Mouse (Mus musculus): Measurements from ENCODE around the gene Neurl4. TPM values are rescaled to one million over a fixed set of nuclear protein-coding genes. Genes with fewer than 3 reads are reported as not detected.

Neurl4 gene
- total and polyA plus RNA-seq, 2 experiments from 2014 or later: 16.7 to 112 TPM

- ATAC-seq (ENCODE audit: low FRiP score) (peak; percentile 93), DNase-seq (ENCODE audit: low spot score) (peak; percentile 94)
- peak; percentile 34; the same call in 1 of the 2 replicates for TF ChIP-seq CTCF (IDR thresholded peaks at IDR 0.05)
- Histone ChIP-seq H3K36me3 (ENCODE audit: insufficient read depth, low read length) (no peaks in the 10 kb centered on the region), H3K4me1 (ENCODE audit: insufficient read depth, low read length) (no peaks in the 10 kb centered on the region), H3K4me2 (ENCODE audit: low read depth, low read length, poor library complexity, severe bottlenecking) (peak within 1 kb of the TSS; percentile 99), H3K9ac (replicated peaks; ENCODE audit: low read length, poor library complexity, severe bottlenecking) (peak within 1 kb of the TSS; percentile 67), H3K4me3 (ENCODE audit: low read depth, low read length) (peak within 1 kb of the TSS; percentile 54), H3K27ac (ENCODE audit: low read depth, low read length) (no peak within 1 kb of the TSS), H3K27me3 (ENCODE audit: insufficient read depth, low read length) (peaks cover 3% of the 10 kb centered on the region; the same call in 1 of the 2 replicates), H3K9me3 (ENCODE audit: low read length) (no peaks in the 10 kb centered on the region)
- 2% methylated on average over 38 of the region's 62 CpGs for WGBS
Observed at GRCm38 (mm10) chr11:69935137-69935879, 34.4 kb downstream of the Neurl4 start, which contains the start of gene Ybx2. Gene Ybx2 (plus strand): TSS chr11:69935796.

GRCm38 (mm10) chr11:69936156-69936555 is 35.3 kb downstream of the Neurl4 start:
- no peaks in the 10 kb centered on the region for H3K4me1 ChIP-seq (ENCODE audit: insufficient read depth, low read length)
- no peak for TF ChIP-seq CTCF (IDR thresholded peaks at IDR 0.05)
- peak overlapping the region; percentile 54 for H3K4me3 ChIP-seq (ENCODE audit: low read depth, low read length)
- DNase-seq (ENCODE audit: low spot score) (no peak), ATAC-seq (ENCODE audit: low FRiP score) (no peak)
- peak overlapping the region; percentile 99 for H3K4me2 ChIP-seq (ENCODE audit: low read depth, low read length, poor library complexity, severe bottlenecking)
- H3K9me3 ChIP-seq (ENCODE audit: low read length): no peaks in the 10 kb centered on the region
- H3K36me3 ChIP-seq (ENCODE audit: insufficient read depth, low read length): no peaks in the 10 kb centered on the region
- H3K27ac ChIP-seq (ENCODE audit: low read depth, low read length): no peak overlapping the region
- WGBS: 2% methylated on average over 29 of the region's 30 CpGs
- H3K27me3 ChIP-seq (ENCODE audit: insufficient read depth, low read length): peaks cover 3% of the 10 kb centered on the region; the same call in 1 of the 2 replicates
- peak overlapping the region; percentile 67 for H3K9ac ChIP-seq (replicated peaks; ENCODE audit: low read length, poor library complexity, severe bottlenecking)

- TF ChIP-seq CTCF (IDR thresholded peaks at IDR 0.05): no peak
- Histone ChIP-seq H3K9me3 (ENCODE audit: low read length) (no peaks in the 10 kb centered on the region), H3K36me3 (ENCODE audit: insufficient read depth, low read length) (no peaks in the 10 kb centered on the region), H3K27me3 (ENCODE audit: insufficient read depth, low read length) (peaks cover 3% of the 10 kb centered on the region; the same call in 1 of the 2 replicates), H3K27ac (ENCODE audit: low read depth, low read length) (no peak overlapping the region), H3K4me2 (ENCODE audit: low read depth, low read length, poor library complexity, severe bottlenecking) (peak overlapping the region; percentile 99), H3K4me1 (ENCODE audit: insufficient read depth, low read length) (no peaks in the 10 kb centered on the region), H3K9ac (replicated peaks; ENCODE audit: low read length, poor library complexity, severe bottlenecking) (no peak overlapping the region), H3K4me3 (ENCODE audit: low read depth, low read length) (peak overlapping the region; percentile 54)
- DNase-seq (ENCODE audit: low spot score) (no peak), ATAC-seq (ENCODE audit: low FRiP score) (no peak)
- 42% methylated on average over 9 of the region's 9 CpGs for WGBS
Observed at GRCm38 (mm10) chr11:69936714-69937347, 36.0 kb downstream of the Neurl4 start.

- H3K4me3 ChIP-seq (ENCODE audit: low read depth, low read length): no peak overlapping the region
- H3K36me3 ChIP-seq (ENCODE audit: insufficient read depth, low read length): no peaks in the 10 kb centered on the region
- peaks cover 3% of the 10 kb centered on the region; the same call in 1 of the 2 replicates for H3K27me3 ChIP-seq (ENCODE audit: insufficient read depth, low read length)
- no peak for TF ChIP-seq CTCF (IDR thresholded peaks at IDR 0.05)
- ATAC-seq (ENCODE audit: low FRiP score): no peak
- WGBS: 39% methylated on average over 4 of the region's 4 CpGs
- no peak overlapping the region for H3K4me2 ChIP-seq (ENCODE audit: low read depth, low read length, poor library complexity, severe bottlenecking)
- H3K4me1 ChIP-seq (ENCODE audit: insufficient read depth, low read length): no peaks in the 10 kb centered on the region
- H3K9me3 ChIP-seq (ENCODE audit: low read length): no peaks in the 10 kb centered on the region
- DNase-seq (ENCODE audit: low spot score): no peak
- no peak overlapping the region for H3K9ac ChIP-seq (replicated peaks; ENCODE audit: low read length, poor library complexity, severe bottlenecking)
- H3K27ac ChIP-seq (ENCODE audit: low read depth, low read length): no peak overlapping the region
Observed at GRCm38 (mm10) chr11:69937385-69937784, 36.5 kb downstream of the Neurl4 start.

- H3K36me3 ChIP-seq (ENCODE audit: insufficient read depth, low read length): no peaks in the 10 kb centered on the region
- 71% methylated on average over 5 of the region's 5 CpGs for WGBS
- no peak for TF ChIP-seq CTCF (IDR thresholded peaks at IDR 0.05)
- no peak for ATAC-seq (ENCODE audit: low FRiP score)
- no peak overlapping the region for H3K27ac ChIP-seq (ENCODE audit: low read depth, low read length)
- H3K4me3 ChIP-seq (ENCODE audit: low read depth, low read length): no peak overlapping the region
- no peak overlapping the region for H3K4me2 ChIP-seq (ENCODE audit: low read depth, low read length, poor library complexity, severe bottlenecking)
- H3K4me1 ChIP-seq (ENCODE audit: insufficient read depth, low read length): no peaks in the 10 kb centered on the region
- H3K27me3 ChIP-seq (ENCODE audit: insufficient read depth, low read length): peaks cover 3% of the 10 kb centered on the region; the same call in 1 of the 2 replicates
- DNase-seq (ENCODE audit: low spot score): no peak
- H3K9ac ChIP-seq (replicated peaks; ENCODE audit: low read length, poor library complexity, severe bottlenecking): no peak overlapping the region
- no peaks in the 10 kb centered on the region for H3K9me3 ChIP-seq (ENCODE audit: low read length)
Observed at GRCm38 (mm10) chr11:69937834-69938233, 37.0 kb downstream of the Neurl4 start.
